Mouse (Mus musculus): ENCODE results near the gene Sptssb.

DNA sequence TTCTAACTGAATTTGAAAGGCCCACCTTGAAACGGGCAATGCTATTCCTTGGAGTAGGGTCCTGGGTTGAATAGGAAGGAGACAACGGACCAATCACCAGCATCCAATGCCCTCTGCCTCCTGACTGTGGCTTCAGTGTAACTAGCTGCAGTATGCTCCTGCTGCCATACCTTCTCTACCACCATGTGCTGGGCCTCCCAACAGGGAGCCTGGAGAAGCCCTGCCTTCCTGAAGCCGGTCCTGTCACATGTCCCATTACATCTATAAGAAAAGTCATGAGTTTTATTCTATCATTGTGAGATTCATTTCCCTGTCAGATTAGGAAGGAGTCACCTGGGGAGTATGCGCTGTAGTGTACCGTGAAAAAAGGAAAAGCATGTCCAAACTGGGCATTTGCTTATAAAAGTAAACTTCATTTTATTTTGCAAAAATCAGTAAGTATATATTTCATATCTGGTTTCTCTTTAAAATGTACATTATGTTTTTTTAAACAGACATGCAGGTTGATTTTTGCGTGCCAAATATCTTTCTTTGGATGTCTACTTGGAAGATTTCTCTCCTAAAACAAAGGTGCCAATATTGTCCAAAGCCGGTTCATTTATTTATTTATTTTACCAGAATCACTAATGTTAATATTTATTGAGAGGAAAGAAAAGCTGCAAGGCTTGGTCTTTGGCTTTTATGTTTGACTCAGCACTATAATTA, 40.4 kb downstream of the Sptssb start:
- TF ChIP-seq GABPA (IDR thresholded peaks at IDR 0.05; ENCODE audit: low read depth, low read length) (no peak), EP300 (IDR thresholded peaks at IDR 0.05; ENCODE audit: low read depth in 1 of 2, low read length in 2 of 2) (no peak), TCF12 (IDR thresholded peaks at IDR 0.05; ENCODE audit: low read depth, low read length) (no peak), CTCF (IDR thresholded peaks at IDR 0.05 in 2 of 3, conservative IDR thresholded peaks at IDR 0.05 in 1 of 3; ENCODE audit: control insufficient read depth in 1 of 3, insufficient read depth in 1 of 3, low read depth in 2 of 3, low read length in 3 of 3, poor library complexity in 1 of 3, severe bottlenecking in 1 of 3) (no peak)
